Mouse (Mus musculus) gastrocnemius, postnatal 36 days (tissue): ENCODE data around the gene Olfr55. TPM values are rescaled to one million over a fixed set of nuclear protein-coding genes. Genes with fewer than 3 reads are reported as not detected.
"Not testable (repeated sequence)": the region's sequence is repeated elsewhere in the genome, so short reads cannot be mapped to it uniquely, and the experiment has no call there.

Experiments
- DNase-seq, 2 experiments: peaks; one replicate each; pipeline ENCODE4 v3.0.0; 2022
- intact Hi-C: fragments of 180-260 bp; cut with DNase I; formaldehyde crosslinking; loops from one replicate; pipeline ENCODE4 v1.15.1; 2025
- long read RNA-seq, 2 experiments: library from polyadenylated mRNA; stranded (forward); transcript quantifications; one replicate each; pipeline ENCODE4 v2.0.0; 2021
- total RNA-seq, 2 experiments: library from RNA; stranded (reverse); gene quantifications; 2 replicates each; pipeline ENCODE4 v1.2.3; 2021

Olfr55 gene
- total RNA-seq, result not detected
- long read RNA-seq, experiment 1, result 0 reads
- long read RNA-seq, experiment 2, result 0 reads

DNA sequence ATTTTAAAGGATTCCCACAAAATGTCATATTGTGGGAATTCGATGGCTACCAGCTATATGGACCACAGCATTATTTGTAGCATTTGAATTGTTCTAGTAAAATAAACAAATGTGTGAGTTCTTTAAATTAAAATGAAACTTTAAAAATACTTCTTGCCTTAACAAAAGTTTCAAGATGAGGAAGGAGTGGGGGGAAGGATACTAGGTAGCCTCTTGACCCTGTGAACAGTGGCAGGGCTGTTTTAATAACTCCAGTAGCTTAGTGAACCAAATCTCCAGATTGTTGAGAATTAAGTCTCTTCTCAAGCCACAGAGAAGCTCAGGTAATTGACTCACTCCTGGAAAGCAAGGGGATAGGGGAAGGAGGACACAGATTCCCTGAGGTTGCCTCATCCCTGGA lies at the start of gene Olfr55:
Gene Olfr55, plus strand, starts transcription at position 301 of the 400 bp plus-strand sequence.
- intact Hi-C loops, DNase-seq: not testable (repeated sequence)

DNA sequence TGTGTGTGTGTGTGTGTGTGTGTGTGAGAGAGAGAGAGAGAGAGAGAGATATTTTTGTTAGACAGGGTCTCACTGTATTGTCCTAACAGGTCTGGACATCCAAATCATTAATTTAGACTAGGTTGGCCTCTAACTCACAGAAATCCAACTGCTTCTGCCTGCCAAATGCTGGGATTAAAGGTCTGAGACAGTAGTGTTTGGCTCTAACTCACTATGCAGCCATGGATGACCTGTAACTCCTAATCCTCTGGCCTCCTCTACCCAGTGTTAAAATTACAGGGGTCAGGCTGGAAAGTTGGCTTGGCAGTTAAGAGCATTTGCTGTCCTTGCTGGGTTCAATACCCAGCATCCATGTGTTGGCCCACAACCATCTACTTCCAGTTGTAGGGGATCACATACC lies 43.7 kb upstream of the Olfr55 start:
- intact Hi-C loops, result no loop called here
- DNase-seq, result no peak

DNA sequence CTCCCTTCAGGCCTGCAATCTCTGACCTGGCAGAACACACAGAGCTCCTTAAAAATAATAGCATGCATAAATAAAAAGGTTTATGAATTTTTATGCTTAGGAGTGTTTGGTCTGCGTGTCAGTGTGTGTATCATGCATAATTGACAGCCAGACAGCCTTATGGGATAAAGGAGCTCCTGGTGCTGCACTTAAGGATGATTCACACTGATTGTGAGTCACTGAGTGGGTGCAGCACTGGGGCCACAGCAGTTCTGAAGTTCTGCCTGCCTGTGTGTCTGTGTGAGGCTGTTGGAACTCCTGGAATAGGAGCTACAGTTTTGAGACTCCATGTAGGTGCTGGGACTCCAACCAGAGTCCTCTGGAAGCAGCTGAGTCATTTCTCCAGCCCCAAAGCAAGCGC lies 42.0 kb upstream of the Olfr55 start:
- DNase-seq, result no peak

DNA sequence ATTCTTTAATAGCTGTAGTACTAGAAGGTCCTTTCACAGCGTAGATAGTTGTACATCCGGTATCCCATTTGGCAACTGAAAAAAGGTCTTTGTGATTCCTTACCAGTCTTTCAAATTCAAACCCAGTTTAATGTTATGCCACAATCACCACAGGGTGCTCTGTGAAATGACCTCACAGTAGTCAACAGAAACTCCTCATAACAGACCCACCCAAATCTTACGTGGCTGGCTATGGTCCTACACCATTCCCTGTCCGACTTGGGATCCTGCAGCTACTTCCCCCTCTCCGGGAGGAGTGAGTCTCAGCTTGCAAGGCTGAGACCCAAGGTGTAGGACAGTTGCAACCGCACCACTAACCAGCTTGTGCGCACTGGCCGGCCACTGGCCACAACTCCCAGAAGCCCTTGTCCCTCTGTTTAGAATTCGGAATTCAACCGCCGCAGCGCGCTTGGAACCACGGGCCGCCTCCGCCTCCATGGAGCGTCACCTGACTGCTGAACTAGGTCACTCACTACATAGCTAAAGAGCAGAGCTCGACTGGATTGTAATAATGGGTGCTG lies 28.9 kb upstream of the Olfr55 start, which contains the start of gene Morc2b:
Gene Morc2b, minus strand, starts transcription at position 423 of the 560 bp plus-strand sequence.
- intact Hi-C loops, result no loop called here

More for the DNA sequence above, 42.0 kb upstream of the Olfr55 start:
- intact Hi-C loops, result no loop called here

DNA sequence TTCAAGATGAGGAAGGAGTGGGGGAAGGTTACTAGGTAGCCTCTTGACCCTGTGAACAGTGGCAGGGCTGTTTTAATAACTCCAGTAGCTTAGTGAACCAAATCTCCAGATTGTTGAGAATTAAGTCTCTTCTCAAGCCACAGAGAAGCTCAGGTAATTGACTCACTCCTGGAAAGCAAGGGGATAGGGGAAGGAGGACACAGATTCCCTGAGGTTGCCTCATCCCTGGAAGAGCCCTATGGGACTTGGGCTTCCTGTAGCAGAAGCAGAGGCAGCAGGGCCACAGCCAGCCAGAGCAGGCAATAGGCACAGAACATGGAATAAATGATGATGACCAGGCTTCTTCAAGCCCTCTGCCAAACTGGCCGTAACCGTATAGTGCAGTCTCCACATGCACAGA lies 22.8 kb downstream of the Olfr55 start, which contains the start of gene Olfr239:
Gene Olfr239, plus strand, starts transcription at position 301 of the 400 bp plus-strand sequence.
- intact Hi-C loops, result not testable (repeated sequence)

More for the DNA sequence above, 28.9 kb upstream of the Olfr55 start, which contains the start of gene Morc2b:
- no peak for DNase-seq

DNA sequence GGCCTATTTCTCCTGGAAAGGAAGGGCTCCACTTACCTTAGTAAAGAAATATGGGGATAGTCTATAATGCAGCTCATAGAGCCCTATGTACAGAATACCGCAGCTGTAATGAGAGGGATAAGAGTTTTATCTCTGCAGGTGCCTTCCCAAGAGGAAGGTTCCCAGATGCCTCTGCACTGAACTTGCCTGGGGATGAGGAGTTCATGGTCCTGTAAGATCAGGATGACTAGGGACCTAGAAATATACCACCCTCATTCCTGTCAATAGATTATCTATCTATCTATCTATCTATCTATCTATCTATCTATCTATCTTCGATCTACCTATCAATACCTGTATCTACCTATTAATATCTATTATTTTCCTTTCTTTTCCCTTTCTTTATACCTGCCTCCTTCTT lies 53.3 kb downstream of the Olfr55 start, which contains the start of gene Olfr1564:
Gene Olfr1564, minus strand, starts transcription at position 101 of the 400 bp plus-strand sequence.
- intact Hi-C loops, result no loop called here
- DNase-seq, result no peak

More for the DNA sequence above, 22.8 kb downstream of the Olfr55 start, which contains the start of gene Olfr239:
- not testable (repeated sequence) for DNase-seq

Other genes with a start within 250 kb of the Olfr55 start
- gene Cyp4f13, start 221.0 kb upstream of the Olfr55 start, total RNA-seq, result 10 to 100 TPM in 1 of 2 experiments, 1 to 10 TPM in 1; 8.6 to 10.8 TPM
- 1 to 10 TPM; 1.3 to 1.5 TPM for gene Zfp472, start 202.6 kb upstream of the Olfr55 start, total RNA-seq
- gene Zfp952, start 175.3 kb upstream of the Olfr55 start, total RNA-seq, result 1 to 10 TPM; 3.1 to 5.4 TPM
- 1 to 10 TPM; 1.5 to 2.4 TPM for gene Zfp763, start 135.0 kb upstream of the Olfr55 start, total RNA-seq
- not detected for gene 4921501E09Rik, start 100.4 kb upstream of the Olfr55 start, total RNA-seq
- 1 to 10 TPM; 3.1 to 4.8 TPM for gene Zfp563, start 79.1 kb upstream of the Olfr55 start, total RNA-seq
- gene Morc2b, start 28.8 kb upstream of the Olfr55 start, total RNA-seq, result under 1 TPM; 0.07 to 0.20 TPM
- gene Olfr239, start 22.9 kb downstream of the Olfr55 start, total RNA-seq, result not detected
- under 1 TPM; 0.15 to 0.23 TPM for gene Olfr1564, start 53.2 kb downstream of the Olfr55 start, total RNA-seq
- 1 to 10 TPM; 3.0 to 5.4 TPM for gene Zfp955a, start 86.7 kb downstream of the Olfr55 start, total RNA-seq
- not detected for gene Olfr63, start 96.2 kb downstream of the Olfr55 start, total RNA-seq
- 10 to 100 TPM in 1 of 2 experiments, 1 to 10 TPM in 1; 8.2 to 10.3 TPM for gene Zfp955b, start 121.1 kb downstream of the Olfr55 start, total RNA-seq
- gene Zfp81, start 190.4 kb downstream of the Olfr55 start, total RNA-seq, result 1 to 10 TPM; 2.6 to 2.7 TPM
- 1 to 10 TPM; 2.7 to 3.4 TPM for gene Zfp101, start 226.2 kb downstream of the Olfr55 start, total RNA-seq